Mouse (Mus musculus) kidney, adult 2 months (tissue): Measurements from ENCODE around the gene Dnph1. TPM values are rescaled to one million over a fixed set of nuclear protein-coding genes. Genes with fewer than 3 reads are reported as not detected.

ENCODE experiments used
- DNase-seq: peaks from one replicate; pipeline ENCODE4 v3.0.0; 2021
- H3K27ac ChIP-seq: fragments of 200-500 bp; 2 replicates; pipeline ENCODE4 v1.5.1; 2012; ENCODE audit warnings: low read depth, low read length, control low read depth, inconsistent platforms; ENCODE audit not compliant: insufficient read depth
- H3K27me3 ChIP-seq: fragments of 200-500 bp; replicated peaks from 2 replicates; pipeline ENCODE4 v1.6.1; 2012; ENCODE audit warnings: mild to moderate bottlenecking, moderate library complexity, low read length, inconsistent platforms; ENCODE audit not compliant: control insufficient read depth, insufficient read depth
- H3K36me3 ChIP-seq: fragments of 200-500 bp; 2 replicates; pipeline ENCODE4 v1.6.1; 2012; ENCODE audit warnings: mild to moderate bottlenecking, moderate library complexity, low read length, inconsistent platforms; ENCODE audit not compliant: control insufficient read depth, insufficient read depth
- H3K4me1 ChIP-seq: fragments of 200-500 bp; 2 replicates; pipeline ENCODE4 v1.6.1; 2011; ENCODE audit warnings: low read length; ENCODE audit not compliant: control insufficient read depth, insufficient read depth
- H3K4me3 ChIP-seq: fragments of 200-500 bp; 2 replicates; pipeline ENCODE4 v1.5.1; 2011; ENCODE audit warnings: mild to moderate bottlenecking, low read depth, low read length, control low read depth; ENCODE audit not compliant: insufficient read depth
- CTCF ChIP-seq: fragments of 200-500 bp; conservative IDR thresholded peaks from 2 replicates; pipeline ENCODE4 v1.5.1; 2011; ENCODE audit warnings: low read depth, mild to moderate bottlenecking, control low read depth, low read length, moderate library complexity, mixed read lengths; ENCODE audit not compliant: insufficient read depth, insufficient read length
- POLR2A ChIP-seq: fragments of 200-500 bp; IDR thresholded peaks from one replicate; pipeline ENCODE4 v1.6.1; 2011; ENCODE audit warnings: low read depth, low read length, control low read depth
- WGBS: fragments of 180-500 bp; shearing (Covaris S2); methylation state at CpG from one replicate; pipeline ENCODE4 v1.1.7; 2018; 5-methylcytosine and 5-hydroxymethylcytosine counted together
- polyA plus RNA-seq: library from polyadenylated mRNA; depleted of rRNA; stranded (reverse); fragments of >200 nt; gene quantifications from 2 replicates; pipeline ENCODE4 v1.2.3, GENCODE M21; 2012; rRNA removed

Gene Dnph1
- polyA plus RNA-seq, 1 experiment: 22.8 TPM

DNA sequence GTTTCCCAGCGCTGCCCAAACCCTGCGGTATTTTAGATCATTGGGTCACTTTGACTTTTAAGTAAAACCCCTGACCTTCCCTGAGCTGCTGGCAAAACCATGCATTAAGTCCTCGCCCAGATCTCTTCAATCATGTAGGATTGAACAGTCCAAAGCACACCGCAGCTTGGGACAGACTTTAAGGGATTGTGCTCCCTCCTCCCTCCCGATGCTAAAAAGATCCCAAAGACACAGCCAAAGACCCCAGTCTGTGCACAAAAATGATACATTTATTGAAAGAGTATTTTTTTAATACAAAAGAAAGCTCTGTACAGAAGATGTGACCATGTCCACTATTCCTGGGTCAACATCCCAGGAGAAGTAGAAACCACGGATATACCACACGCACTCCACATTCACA lies 50.1 kb downstream of the Dnph1 start:
- Histone ChIP-seq H3K27me3 (no peaks in the 10 kb centered on the region), H3K4me1 (no peaks in the 10 kb centered on the region; the same call in 1 of the 2 replicates), H3K27ac (peak overlapping the region; percentile 28; the same call in 1 of the 2 replicates), H3K4me3 (peak overlapping the region; percentile 64), H3K36me3 (no peaks in the 10 kb centered on the region)
- WGBS: 40% methylated on average over 7 of the region's 7 CpGs
- DNase-seq: no peak
- no peak for TF ChIP-seq CTCF
- TF ChIP-seq POLR2A: no peak

GRCm38 (mm10) chr17:46546995-46547394 lies 50.5 kb downstream of the Dnph1 start:
- Histone ChIP-seq H3K4me3 (no peak overlapping the region), H3K27ac (no peak overlapping the region), H3K27me3 (no peaks in the 10 kb centered on the region), H3K4me1 (no peaks in the 10 kb centered on the region; the same call in 1 of the 2 replicates), H3K36me3 (no peaks in the 10 kb centered on the region)
- 47% methylated on average over 8 of the region's 8 CpGs for WGBS
- DNase-seq: no peak
- no peak for TF ChIP-seq CTCF
- no peak for TF ChIP-seq POLR2A

DNA sequence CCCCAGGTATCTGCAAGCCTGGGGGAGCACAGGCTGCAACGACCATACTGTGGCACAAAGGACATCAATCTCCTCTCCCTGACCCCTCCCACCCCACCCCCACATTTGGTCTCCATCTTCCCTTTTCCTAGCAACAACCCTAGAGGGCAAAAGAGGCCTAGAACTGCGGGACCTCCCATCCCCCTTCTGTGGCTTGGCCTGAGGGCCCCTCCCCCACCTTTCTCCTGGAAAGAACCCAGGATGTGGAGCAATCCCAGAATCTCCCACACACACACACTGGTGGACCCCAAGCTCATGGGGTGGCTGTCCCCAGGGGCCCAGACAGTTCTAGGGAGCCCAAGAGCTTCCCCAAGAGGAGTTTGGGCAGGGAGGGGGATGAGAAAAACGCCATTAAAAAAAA lies 51.4 kb downstream of the Dnph1 start:
- DNase-seq: no peak
- Histone ChIP-seq H3K27me3 (no peaks in the 10 kb centered on the region), H3K36me3 (no peaks in the 10 kb centered on the region), H3K4me1 (no peaks in the 10 kb centered on the region; the same call in 1 of the 2 replicates), H3K27ac (no peak overlapping the region), H3K4me3 (no peak overlapping the region)
- TF ChIP-seq CTCF: no peak
- TF ChIP-seq POLR2A: no peak
- WGBS: 39% methylated on average over 3 of the region's 3 CpGs

DNA sequence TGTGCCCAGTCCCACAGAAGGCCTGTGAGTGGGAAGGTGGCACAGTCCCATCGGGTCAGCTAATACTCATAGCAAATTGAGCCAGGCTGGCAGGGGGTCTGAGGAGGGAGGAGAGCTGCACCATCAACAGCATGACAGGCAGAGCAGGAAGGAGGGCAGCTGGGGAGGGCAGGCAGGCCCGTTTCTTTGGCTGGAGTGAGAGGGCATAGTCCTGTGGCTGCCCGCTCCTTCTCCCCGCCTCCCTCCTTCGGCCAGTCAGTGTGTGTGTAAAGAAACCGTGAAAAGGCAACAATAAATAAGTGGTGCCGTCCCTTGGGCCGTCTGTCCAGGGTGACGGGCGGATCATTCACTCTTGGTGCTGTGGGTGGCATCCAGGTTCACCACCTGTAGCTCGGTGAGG lies 52.2 kb downstream of the Dnph1 start:
- no peak overlapping the region for H3K4me3 ChIP-seq
- peaks cover 5% of the 10 kb centered on the region for H3K4me1 ChIP-seq
- WGBS: 45% methylated on average over 11 of the region's 11 CpGs
- H3K36me3 ChIP-seq: no peaks in the 10 kb centered on the region
- no peak for TF ChIP-seq CTCF
- no peak for TF ChIP-seq POLR2A
- peak; percentile 74 for DNase-seq
- H3K27me3 ChIP-seq: no peaks in the 10 kb centered on the region
- no peak overlapping the region for H3K27ac ChIP-seq

DNA sequence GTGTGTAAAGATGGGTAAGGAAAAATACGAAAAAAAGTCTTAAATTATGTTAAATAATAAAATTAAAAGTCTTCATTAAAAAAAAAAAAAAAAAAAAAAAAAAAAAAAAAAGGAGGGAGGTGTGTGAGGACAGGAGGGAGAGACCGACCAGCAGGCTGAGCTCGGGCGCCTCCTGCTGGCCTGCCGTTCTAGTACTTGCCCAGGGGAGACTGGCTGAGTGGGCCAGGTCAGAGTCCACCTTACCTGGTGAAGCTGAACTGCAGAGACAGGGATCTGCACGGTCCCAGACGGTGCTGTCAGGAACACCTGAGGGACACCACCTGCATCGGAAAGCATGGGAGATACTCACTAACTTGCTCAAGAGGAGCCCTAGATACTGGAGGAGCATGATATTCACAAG lies 52.7 kb downstream of the Dnph1 start:
- TF ChIP-seq CTCF: peak; percentile 64; the same call in 1 of the 2 replicates
- TF ChIP-seq POLR2A: no peak
- DNase-seq: peak; percentile 89
- peaks cover 9% of the 10 kb centered on the region for H3K4me1 ChIP-seq
- no peak overlapping the region for H3K27ac ChIP-seq
- WGBS: 30% methylated on average over 8 of the region's 8 CpGs
- no peaks in the 10 kb centered on the region for H3K36me3 ChIP-seq
- H3K27me3 ChIP-seq: no peaks in the 10 kb centered on the region
- no peak overlapping the region for H3K4me3 ChIP-seq

Other genes with a start within 250 kb of the Dnph1 start
- gene Polr1c, start 248.7 kb upstream of the Dnph1 start, polyA plus RNA-seq: 63.0 and 70.7 TPM in 2 replicates
- 246 and 292 TPM in 2 replicates for gene Yipf3, start 248.6 kb upstream of the Dnph1 start, polyA plus RNA-seq
- 1.1 and 1.4 TPM in 2 replicates for gene Lrrc73, start 243.2 kb upstream of the Dnph1 start, polyA plus RNA-seq
- 23.1 and 29.7 TPM in 2 replicates for gene Tjap1, start 213.7 kb upstream of the Dnph1 start, polyA plus RNA-seq
- gene Dlk2, start 199.3 kb upstream of the Dnph1 start, polyA plus RNA-seq: 0.61 and 1.1 TPM in 2 replicates
- gene Abcc10, start 168.4 kb upstream of the Dnph1 start, polyA plus RNA-seq: 16.8 and 27.8 TPM in 2 replicates
- 11.8 and 14.3 TPM in 2 replicates for gene Zfp318, start 113.0 kb upstream of the Dnph1 start, polyA plus RNA-seq
- 2.9 and 3.7 TPM in 2 replicates for gene Crip3, start 67.8 kb upstream of the Dnph1 start, polyA plus RNA-seq
- gene Slc22a7, start 58.3 kb upstream of the Dnph1 start, polyA plus RNA-seq: 164 and 283 TPM in 2 replicates
- 1.4 and 1.6 TPM in 2 replicates for gene Ttbk1, start 9.0 kb upstream of the Dnph1 start, polyA plus RNA-seq
- 27.0 and 32.4 TPM in 2 replicates for gene Cul9, start 49.7 kb downstream of the Dnph1 start, polyA plus RNA-seq
- 67.0 and 86.3 TPM in 2 replicates for gene Srf, start 59.5 kb downstream of the Dnph1 start, polyA plus RNA-seq
- gene Ptk7, start 132.8 kb downstream of the Dnph1 start, polyA plus RNA-seq: 8.1 and 9.4 TPM in 2 replicates
- 60.7 and 62.8 TPM in 2 replicates for gene Klc4, start 149.3 kb downstream of the Dnph1 start, polyA plus RNA-seq
- gene Mrpl2, start 149.5 kb downstream of the Dnph1 start, polyA plus RNA-seq: 116 and 134 TPM in 2 replicates
- 30.2 and 34.0 TPM in 2 replicates for gene Cul7, start 153.6 kb downstream of the Dnph1 start, polyA plus RNA-seq
- 37.1 and 41.1 TPM in 2 replicates for gene Rrp36, start 177.6 kb downstream of the Dnph1 start, polyA plus RNA-seq
- 89.2 and 99.3 TPM in 2 replicates for gene Mea1, start 182.1 kb downstream of the Dnph1 start, polyA plus RNA-seq
- 88.6 and 90.6 TPM in 2 replicates for gene Klhdc3, start 184.2 kb downstream of the Dnph1 start, polyA plus RNA-seq
- gene Ppp2r5d, start 208.4 kb downstream of the Dnph1 start, polyA plus RNA-seq: 37.2 and 38.9 TPM in 2 replicates
- gene Pex6, start 214.8 kb downstream of the Dnph1 start, polyA plus RNA-seq: 68.2 and 84.1 TPM in 2 replicates
- 54.3 and 59.7 TPM in 2 replicates for gene Gnmt, start 232.5 kb downstream of the Dnph1 start, polyA plus RNA-seq